Mouse (Mus musculus): ENCODE data around the gene Sh3bp4. TPM values are rescaled to one million over a fixed set of nuclear protein-coding genes. Genes with fewer than 3 reads are reported as not detected.

Gene Sh3bp4
- 14.9 TPM for polyA plus RNA-seq (2014; fragmentation: Illumina TruSeq; extraction: RNeasy Lipid Tissue Mini Kit (QIAGEN cat#74804); ENCODE audit: insufficient read depth, low read depth, low replicate concordance)

DNA sequence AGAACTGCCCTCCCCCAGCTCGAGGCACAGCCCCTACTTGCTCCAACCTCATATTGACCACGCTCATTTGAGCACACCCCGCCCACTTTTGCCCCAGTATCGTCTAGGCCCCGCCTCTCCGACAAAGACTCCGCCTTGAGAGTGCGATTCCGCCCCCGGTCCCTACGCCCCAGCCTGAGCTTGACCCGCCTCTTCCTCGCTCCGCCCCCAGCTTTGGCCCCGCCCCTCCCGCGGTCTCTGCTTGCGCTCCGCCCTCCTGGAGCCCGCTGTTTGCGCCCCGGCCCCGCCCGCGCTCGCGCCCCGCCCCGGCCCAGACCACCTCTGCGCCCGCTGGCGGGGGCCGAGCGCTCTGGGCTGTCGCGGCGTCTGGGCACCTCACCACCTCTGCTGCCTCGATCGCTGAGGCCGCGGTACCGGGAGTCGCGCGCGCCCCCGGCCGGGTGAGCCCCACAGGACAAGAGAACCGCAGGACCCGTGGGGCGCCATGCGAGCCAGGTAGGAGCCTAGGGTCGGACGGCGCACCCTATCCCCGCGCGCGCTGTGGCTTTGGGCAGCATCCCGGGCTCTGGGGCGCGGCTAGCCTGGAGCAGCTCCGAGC, at the start of gene Sh3bp4:
Gene Sh3bp4 (plus strand): TSS at position 313 of the 598 bp plus-strand sequence.

Data from lung, adult 10 weeks (tissue).